Mouse (Mus musculus): ENCODE results near the gene Tmem215. TPM values are rescaled to one million over a fixed set of nuclear protein-coding genes. Genes with fewer than 3 reads are reported as not detected.

Gene Tmem215
- polyA plus RNA-seq (2012; rRNA removed) = 0.11 and 0.21 TPM in 2 replicates

GRCm38 (mm10) chr4:40471880-40472279 is at the start of gene Tmem215:
Tmem215 (plus strand) TSS chr4:40472180.

Other genes starting within 250 kb of the Tmem215 start
- gene Ddx58, start 232.4 kb upstream of the Tmem215 start, polyA plus RNA-seq (2012; rRNA removed) = 2.9 and 4.0 TPM in 2 replicates
- gene Smim27, start 202.6 kb upstream of the Tmem215 start, polyA plus RNA-seq (2012; rRNA removed) = 8.0 and 10.3 TPM in 2 replicates
- gene Topors, start 202.3 kb upstream of the Tmem215 start, polyA plus RNA-seq (2012; rRNA removed) = 26.2 and 27.2 TPM in 2 replicates
- gene Ndufb6, start 192.8 kb upstream of the Tmem215 start, polyA plus RNA-seq (2012; rRNA removed) = 94.7 and 127 TPM in 2 replicates
- 31.0 and 33.5 TPM in 2 replicates for gene Aptx, start 231.0 kb downstream of the Tmem215 start, polyA plus RNA-seq (2012; rRNA removed)
- 203 and 223 TPM in 2 replicates for gene Dnaja1, start 250.0 kb downstream of the Tmem215 start, polyA plus RNA-seq (2012; rRNA removed)